Mouse (Mus musculus) liver, embryonic 14.5 days (tissue): ENCODE results near the gene Wapl.

Experiments
- CTCF ChIP-seq: IDR thresholded peaks from 2 replicates; pipeline ENCODE4 v1.5.1; 2016; ENCODE audit warnings: antibody characterized with exemption, low read depth, control low read depth
- EP300 ChIP-seq: IDR thresholded peaks from 2 replicates; pipeline ENCODE4 v1.6.1; 2016; ENCODE audit warnings: antibody characterized with exemption, low read depth

DNA sequence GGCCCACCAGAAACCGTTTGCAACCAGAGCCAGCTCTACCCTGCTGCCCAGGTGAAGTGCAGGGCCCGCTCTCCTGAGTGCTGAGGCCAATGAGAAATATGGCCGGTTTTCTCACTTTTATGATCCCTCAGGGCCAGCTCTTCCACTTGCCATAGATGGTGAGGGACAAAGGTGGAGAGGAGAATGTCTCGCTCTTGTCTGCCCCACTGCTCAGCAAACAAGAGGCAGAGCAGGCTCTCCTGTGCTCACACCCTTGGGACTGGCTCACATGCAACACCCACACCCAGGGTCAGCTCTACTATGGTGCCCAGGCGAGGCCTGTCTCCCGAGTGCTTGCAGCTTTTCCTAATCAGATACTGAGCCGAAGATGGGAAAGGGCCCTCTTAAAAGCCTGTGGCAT, 105.0 kb downstream of the Wapl start:
- TF ChIP-seq CTCF (no peak), EP300 (no peak)
